Mouse (Mus musculus) adrenal gland, postnatal 36 days (tissue): ENCODE measurements around the gene Zdbf2. TPM values are rescaled to one million over a fixed set of nuclear protein-coding genes. Genes with fewer than 3 reads are reported as not detected.
A peak's percentile ranks its signal among the peaks of the same experiment; 100 is the strongest.

Experiments used
- DNase-seq, 2 experiments: peaks; one replicate each; pipeline ENCODE4 v3.0.0; 2021; ENCODE audit warnings: mixed read lengths in 1 of 2
- long read RNA-seq, 2 experiments: library from polyadenylated mRNA; stranded (forward); transcript quantifications; one replicate each; pipeline ENCODE4 v2.0.0; 2021; ENCODE audit warnings: borderline sequencing depth in 2 of 2
- total RNA-seq, 2 experiments: library from RNA; stranded (reverse); gene quantifications; 2 replicates each; pipeline ENCODE4 v1.2.3; 2021

Gene Zdbf2
- total RNA-seq, result 10 to 100 TPM; 10.9 to 18.3 TPM
- long read RNA-seq, experiment 1, partial matches to known transcripts, result 0 of 1 reads
- long read RNA-seq, experiment 1, other reads (novel, unspliced or antisense), result 1 of 1 reads
- long read RNA-seq, experiment 2, result 0 reads

- DNase-seq, result peak; percentile 36 to 64
Observed at GRCm38 (mm10) chr1:63272741-63273338, at the start of gene Zdbf2. TSS of gene Zdbf2 (plus strand) at chr1:63273265.

- no peak for DNase-seq
Observed at GRCm38 (mm10) chr1:63225009-63225408, 48.1 kb upstream of the Zdbf2 start.

- no peak for DNase-seq
Observed at GRCm38 (mm10) chr1:63225890-63226289, 47.2 kb upstream of the Zdbf2 start.

GRCm38 (mm10) chr1:63227241-63227640, 45.8 kb upstream of the Zdbf2 start:
- no peak for DNase-seq

GRCm38 (mm10) chr1:63237371-63237770, 35.7 kb upstream of the Zdbf2 start:
- no peak for DNase-seq

- no peak for DNase-seq
Observed at GRCm38 (mm10) chr1:63239305-63239704, 33.8 kb upstream of the Zdbf2 start.

- no peak for DNase-seq
Observed at GRCm38 (mm10) chr1:63239751-63240150, 33.3 kb upstream of the Zdbf2 start.

- DNase-seq, result no peak
Observed at GRCm38 (mm10) chr1:63243854-63244253, 29.2 kb upstream of the Zdbf2 start.

- no peak for DNase-seq
Observed at GRCm38 (mm10) chr1:63246862-63247521, 26.1 kb upstream of the Zdbf2 start.

- DNase-seq, result no peak
Observed at GRCm38 (mm10) chr1:63247831-63248359, 25.2 kb upstream of the Zdbf2 start.

GRCm38 (mm10) chr1:63248360-63248851, 24.7 kb upstream of the Zdbf2 start:
- peak; percentile 8 for DNase-seq

GRCm38 (mm10) chr1:63249261-63249660, 23.8 kb upstream of the Zdbf2 start:
- no peak for DNase-seq

GRCm38 (mm10) chr1:63252351-63253209, 20.5 kb upstream of the Zdbf2 start:
- peak in 1 of 2 experiments; percentile 14 for DNase-seq

- DNase-seq, result no peak
Observed at GRCm38 (mm10) chr1:63253291-63253690, 19.8 kb upstream of the Zdbf2 start.

- DNase-seq, result no peak
Observed at GRCm38 (mm10) chr1:63255101-63255500, 18.0 kb upstream of the Zdbf2 start.

- no peak for DNase-seq
Observed at GRCm38 (mm10) chr1:63256083-63256482, 17.0 kb upstream of the Zdbf2 start.

GRCm38 (mm10) chr1:63258501-63258900, 14.6 kb upstream of the Zdbf2 start:
- DNase-seq, result no peak

GRCm38 (mm10) chr1:63259271-63259830, 13.7 kb upstream of the Zdbf2 start:
- no peak for DNase-seq

GRCm38 (mm10) chr1:63259916-63260741, 12.9 kb upstream of the Zdbf2 start:
- DNase-seq, result no peak

GRCm38 (mm10) chr1:63260742-63261033, 12.4 kb upstream of the Zdbf2 start:
- DNase-seq, result no peak

- DNase-seq, result no peak
Observed at GRCm38 (mm10) chr1:63261041-63261590, 11.9 kb upstream of the Zdbf2 start.
